Mouse (Mus musculus): ENCODE measurements at regions not wholly inside any gene's neighbourhood (a gene's known extent, or its start where the extent isn't known, plus 50 kb on each side); places are given as distances from the start of the nearest gene placed in this dataset.

GRCm38 (mm10) chr3:105375820-105376219 is 76.3 kb upstream of the Kcnd3 start:
- DNase-seq (ENCODE audit: low spot score in 2 of 2), result no peak

- DNase-seq (ENCODE audit: low spot score in 2 of 2), result no peak
These were observed 75.8 kb upstream of the Kcnd3 start for GRCm38 (mm10) chr3:105376346-105376745.

GRCm38 (mm10) chr3:105380818-105381217 is 71.3 kb upstream of the Kcnd3 start:
- no peak for DNase-seq (ENCODE audit: low spot score in 2 of 2)

DNA sequence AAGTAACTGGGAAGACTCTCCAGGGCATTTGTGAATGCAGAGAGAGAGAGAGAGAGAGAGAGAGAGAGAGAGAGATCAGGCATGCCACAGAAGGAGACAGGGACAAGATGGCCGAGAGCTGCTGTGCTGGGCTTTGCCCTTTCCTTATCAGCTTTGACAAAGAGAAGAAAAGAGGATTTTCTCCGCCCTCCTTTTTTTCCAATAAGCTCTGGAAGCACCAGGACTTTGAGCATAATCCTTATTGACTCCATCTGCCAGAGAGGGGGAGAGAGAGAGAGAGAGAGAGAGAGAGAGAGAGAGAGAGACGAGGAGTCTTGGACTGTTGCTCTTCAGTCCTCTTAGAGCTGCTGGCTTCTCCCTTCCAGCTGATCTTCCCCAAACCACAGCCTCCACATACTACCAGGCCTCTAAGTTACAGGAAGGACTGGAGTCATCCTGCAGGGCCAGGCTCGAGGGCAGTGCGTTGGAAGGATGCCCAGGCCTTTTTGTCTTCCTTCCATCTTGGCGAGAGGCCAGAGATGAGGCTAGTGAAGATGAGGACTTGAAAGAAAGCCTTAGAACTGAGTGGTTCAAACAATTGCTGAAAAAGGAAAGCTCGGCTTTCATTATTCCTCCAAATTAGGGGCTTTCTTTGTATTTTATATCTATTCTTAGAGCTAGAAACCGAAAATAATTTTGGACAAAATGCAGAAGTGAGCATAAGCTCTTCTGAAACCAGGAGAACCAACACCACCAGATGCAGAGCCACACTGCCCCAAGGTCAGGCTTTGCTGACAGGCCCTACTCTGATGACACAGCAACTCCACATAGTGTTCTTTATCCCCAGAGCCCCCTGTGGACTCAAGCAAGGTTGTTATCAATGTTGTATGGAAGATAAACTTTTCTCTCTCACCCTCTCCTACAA is 59.3 kb upstream of the Kcnd3 start:
- no peak for DNase-seq (ENCODE audit: low spot score in 2 of 2)
